Mouse (Mus musculus) hindbrain, embryonic 15.5 days (tissue): ENCODE results near the gene Slc5a6. TPM values are rescaled to one million over a fixed set of nuclear protein-coding genes. Genes with fewer than 3 reads are reported as not detected.

Experiments used
- ATAC-seq: fragments of 200-750 bp; cut with Nextera tagmentation; 2 replicates; pipeline ENCODE4 v1.8.0; 2017; ENCODE audit warnings: low read depth, moderate number of reproducible peaks, moderate TSS enrichment; ENCODE audit not compliant: low FRiP score
- H3K27ac ChIP-seq: fragments of 300-500 bp; sonication (generic); replicated peaks from 2 replicates; pipeline ENCODE4 v1.5.1; 2015; ENCODE audit warnings: mild to moderate bottlenecking, inconsistent platforms
- H3K27me3 ChIP-seq: fragments of 300-500 bp; sonication (generic); 2 replicates; pipeline ENCODE4 v1.6.1; 2015; ENCODE audit warnings: control low read depth, inconsistent platforms
- H3K36me3 ChIP-seq: fragments of 300-500 bp; sonication (generic); 2 replicates; pipeline ENCODE4 v1.6.1; 2015; ENCODE audit warnings: control low read depth, inconsistent platforms
- H3K4me1 ChIP-seq: fragments of 300-500 bp; sonication (generic); replicated peaks from 2 replicates; pipeline ENCODE4 v1.6.1; 2015; ENCODE audit warnings: control low read depth, inconsistent platforms
- H3K4me2 ChIP-seq: fragments of 300-500 bp; sonication (generic); 2 replicates; pipeline ENCODE4 v1.6.1; 2015; ENCODE audit warnings: moderate library complexity, mild to moderate bottlenecking, inconsistent platforms
- H3K4me3 ChIP-seq: fragments of 300-500 bp; sonication (generic); 2 replicates; pipeline ENCODE4 v1.5.1; 2015; ENCODE audit warnings: mild to moderate bottlenecking, inconsistent platforms
- H3K9ac ChIP-seq: fragments of 300-500 bp; sonication (generic); 2 replicates; pipeline ENCODE4 v1.6.1; 2015; ENCODE audit warnings: inconsistent platforms
- H3K9me3 ChIP-seq: fragments of 300-500 bp; sonication (generic); 2 replicates; pipeline ENCODE4 v1.6.1; 2016; ENCODE audit warnings: control low read depth, inconsistent platforms
- WGBS: fragments of 180-500 bp; shearing (Covaris S2); methylation state at CpG from one replicate; pipeline ENCODE4 v1.1.7; 2015; 5-methylcytosine and 5-hydroxymethylcytosine counted together
- polyA plus RNA-seq: library from polyadenylated mRNA; unstranded; fragments of >200 nt; fragmentation: Nextera tagmentation; extraction: Ambion mirVana; gene quantifications from 2 replicates; pipeline ENCODE4 v1.2.1, GENCODE M21; 2015

The Slc5a6 gene
- 26.1 and 26.3 TPM in 2 replicates for polyA plus RNA-seq

DNA sequence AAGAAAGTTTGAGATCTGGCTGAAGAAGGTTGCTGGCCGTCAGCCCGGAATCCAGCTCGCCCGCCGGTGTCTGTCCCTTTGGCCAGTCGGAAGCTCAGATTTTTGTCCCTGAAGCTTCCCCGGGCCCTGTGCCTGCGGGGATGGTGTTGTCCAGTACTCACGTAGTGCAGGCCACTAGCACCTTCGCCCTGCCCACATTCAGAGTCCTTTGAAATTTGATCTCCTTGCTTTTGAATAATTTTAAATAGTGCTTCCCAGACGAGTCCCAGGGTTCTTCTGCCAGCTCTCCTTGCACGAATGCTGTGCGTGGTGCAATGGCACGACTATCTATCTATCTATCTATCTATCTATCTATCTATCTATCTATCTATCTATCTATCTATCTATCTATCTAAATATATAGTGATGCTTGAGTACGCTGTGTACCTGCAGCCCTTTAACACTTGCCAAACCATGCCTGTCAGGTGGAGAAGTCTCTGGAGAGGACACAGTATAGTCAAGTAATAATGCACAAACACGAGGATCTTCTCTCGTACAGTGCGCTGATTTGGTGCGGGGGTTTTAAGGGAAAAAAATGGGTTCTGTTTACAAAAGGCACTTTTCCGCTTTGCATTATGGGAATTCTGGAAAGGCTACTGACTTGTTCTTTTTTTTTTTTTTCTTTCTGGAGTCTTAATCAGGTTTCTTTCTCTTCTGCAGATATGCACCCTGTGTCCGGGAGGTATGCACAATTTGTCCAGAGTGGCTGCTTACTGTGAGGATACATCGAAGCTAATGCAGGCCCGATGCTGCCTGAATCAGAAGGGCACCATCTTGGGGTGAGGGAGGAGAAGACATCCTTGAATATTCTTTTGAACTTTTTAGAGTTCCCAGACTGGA is at the start of gene Slc5a6:
Gene Slc5a6 (minus strand): TSS at position 162 of the 879 bp plus-strand sequence.
- H3K9me3 ChIP-seq = no peaks in the 10 kb centered on the region
- H3K36me3 ChIP-seq = no peaks in the 10 kb centered on the region; the same call in 1 of the 2 replicates
- H3K27me3 ChIP-seq = no peaks in the 10 kb centered on the region
- ATAC-seq = peak; percentile 43
- peak within 1 kb of the TSS; percentile 94 for H3K9ac ChIP-seq
- WGBS = under 1% methylated on average over 23 of the region's 23 CpGs
- peak within 1 kb of the TSS; percentile 98 for H3K27ac ChIP-seq
- H3K4me1 ChIP-seq = peaks cover 20% of the 10 kb centered on the region
- H3K4me2 ChIP-seq = peak within 1 kb of the TSS; percentile 78
- peak within 1 kb of the TSS; percentile 91 for H3K4me3 ChIP-seq

DNA sequence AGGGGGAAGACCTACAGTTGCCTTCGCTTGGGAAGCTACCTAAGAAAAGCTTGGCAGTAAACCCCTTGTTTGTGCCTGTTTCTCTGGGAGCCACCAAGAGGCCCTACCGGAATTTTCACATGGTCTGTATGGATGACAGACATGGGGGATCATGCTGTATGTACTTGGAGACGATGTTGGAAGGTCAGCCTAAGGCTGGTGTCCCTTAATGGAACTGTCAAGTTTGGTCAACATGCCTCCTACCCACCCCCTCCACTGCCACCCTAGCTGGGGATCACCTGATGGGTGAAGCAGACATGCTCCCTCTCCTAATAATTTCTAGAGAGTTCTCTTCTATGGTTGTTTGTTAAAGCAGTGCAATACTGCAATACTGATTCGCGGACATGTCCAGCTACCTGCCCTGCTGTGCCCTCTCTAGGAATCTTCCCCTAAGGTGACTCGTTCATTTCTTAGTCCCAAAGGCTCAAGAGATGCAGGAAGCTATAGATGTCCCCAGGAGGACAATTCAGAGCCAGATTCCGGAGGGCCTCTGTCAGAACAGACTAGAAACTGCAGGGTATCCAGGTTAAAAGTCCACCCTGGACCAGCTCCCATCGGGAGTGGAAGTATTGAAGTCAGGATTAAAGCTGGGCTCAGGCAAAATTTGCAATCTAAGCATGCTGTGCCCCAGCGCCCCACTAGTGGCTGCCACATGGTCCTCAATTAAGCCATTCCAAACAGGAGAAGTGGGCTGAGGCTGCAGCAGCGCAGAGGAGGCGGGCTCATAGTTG is 47.2 kb upstream of the Slc5a6 start:
- Histone ChIP-seq H3K9ac (no peak overlapping the region), H3K9me3 (no peaks in the 10 kb centered on the region), H3K36me3 (no peaks in the 10 kb centered on the region), H3K4me2 (peak overlapping the region; percentile 57), H3K27me3 (peaks cover 59% of the 10 kb centered on the region), H3K4me3 (peak overlapping the region; percentile 49), H3K27ac (no peak overlapping the region), H3K4me1 (peaks cover 42% of the 10 kb centered on the region)
- ATAC-seq = no peak
- 27% methylated on average over 11 of the region's 11 CpGs for WGBS

DNA sequence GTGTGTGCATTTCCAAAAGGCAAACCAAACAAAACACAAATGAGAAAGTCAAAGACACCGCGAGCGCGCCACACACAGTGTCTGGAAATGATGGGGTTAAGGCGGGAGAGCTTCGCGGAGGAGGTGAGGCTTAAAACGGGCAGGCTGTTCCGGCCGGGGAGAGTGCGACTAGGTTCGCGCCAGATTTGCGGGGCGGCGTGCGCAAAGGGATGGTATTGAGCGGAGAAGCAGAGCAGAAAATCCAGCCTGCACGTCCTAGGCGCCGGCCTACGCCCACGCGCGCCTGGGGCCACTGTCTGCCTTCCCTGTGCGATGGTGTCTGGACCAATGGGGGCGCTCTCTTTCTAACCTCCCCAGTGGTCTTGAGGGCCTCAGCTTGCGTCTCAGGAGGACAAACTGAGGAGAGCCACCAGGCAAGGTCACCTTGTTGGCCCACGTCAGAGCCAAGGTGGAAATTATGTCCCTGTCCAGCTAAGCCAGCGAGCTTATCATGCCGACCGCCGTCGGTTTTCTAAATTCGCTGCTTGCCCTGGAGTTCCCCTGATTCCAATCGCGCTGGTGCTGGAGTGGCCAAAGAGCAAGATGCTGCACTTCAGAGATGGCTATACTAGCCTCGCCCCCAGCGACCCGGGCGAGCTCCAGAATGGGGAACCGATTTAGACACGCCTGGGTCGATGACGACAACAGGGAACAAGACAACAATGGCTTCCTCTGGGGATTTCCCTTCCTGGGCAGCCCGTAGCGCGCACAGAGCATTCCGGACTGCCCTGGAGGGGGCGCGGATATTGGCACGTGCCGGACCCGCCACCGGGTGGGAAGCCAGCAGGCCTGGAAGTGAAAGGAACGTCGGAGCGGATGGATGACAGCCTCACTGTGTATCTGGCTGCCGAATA is 46.3 kb upstream of the Slc5a6 start:
- peaks cover 67% of the 10 kb centered on the region for H3K27me3 ChIP-seq
- under 1% methylated on average over 59 of the region's 59 CpGs for WGBS
- no peak for ATAC-seq
- H3K9me3 ChIP-seq = no peaks in the 10 kb centered on the region
- H3K4me2 ChIP-seq = peak overlapping the region; percentile 57
- no peak overlapping the region for H3K27ac ChIP-seq
- H3K9ac ChIP-seq = no peak overlapping the region
- H3K4me1 ChIP-seq = peaks cover 42% of the 10 kb centered on the region
- H3K4me3 ChIP-seq = peak overlapping the region; percentile 49
- no peaks in the 10 kb centered on the region for H3K36me3 ChIP-seq

DNA sequence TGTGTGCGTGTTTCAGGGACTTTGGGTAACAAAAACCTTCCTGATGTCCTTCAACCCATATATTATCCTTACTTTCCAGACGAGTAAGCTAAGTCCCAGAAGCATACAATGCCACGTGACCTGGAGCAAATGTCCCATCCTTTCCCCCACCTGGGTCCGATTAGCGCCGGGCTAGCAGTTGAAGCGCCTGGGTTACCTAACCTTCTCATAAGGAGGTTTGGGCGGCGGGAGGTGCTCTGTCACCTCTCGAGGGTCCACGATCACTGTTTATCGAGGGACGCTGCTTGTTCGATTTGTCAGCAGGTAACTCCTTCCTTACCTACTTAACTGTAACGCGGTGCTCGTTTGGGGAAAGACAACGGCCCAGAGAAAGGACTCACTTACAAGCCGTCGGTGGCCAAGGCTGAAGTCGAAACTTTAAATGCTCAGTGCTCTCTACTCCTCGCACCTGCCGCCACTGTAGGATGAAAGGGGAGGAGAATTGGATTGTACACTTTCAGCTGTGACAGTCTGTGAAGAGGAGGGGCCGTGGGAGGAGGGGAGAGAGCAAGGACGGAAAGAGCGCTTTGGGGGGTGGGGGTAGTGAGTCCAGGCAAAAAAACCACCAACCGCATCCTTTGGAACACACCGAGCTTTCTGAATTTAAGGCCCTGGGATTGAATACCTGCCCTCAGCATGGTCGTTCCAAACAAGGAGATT is 45.5 kb upstream of the Slc5a6 start:
- Histone ChIP-seq H3K9ac (no peak overlapping the region), H3K4me2 (peak overlapping the region; percentile 57), H3K27me3 (peaks cover 69% of the 10 kb centered on the region), H3K36me3 (no peaks in the 10 kb centered on the region), H3K27ac (no peak overlapping the region), H3K4me3 (peak overlapping the region; percentile 49), H3K9me3 (no peaks in the 10 kb centered on the region), H3K4me1 (peaks cover 42% of the 10 kb centered on the region)
- no peak for ATAC-seq
- WGBS = 2% methylated on average over 29 of the region's 29 CpGs

DNA sequence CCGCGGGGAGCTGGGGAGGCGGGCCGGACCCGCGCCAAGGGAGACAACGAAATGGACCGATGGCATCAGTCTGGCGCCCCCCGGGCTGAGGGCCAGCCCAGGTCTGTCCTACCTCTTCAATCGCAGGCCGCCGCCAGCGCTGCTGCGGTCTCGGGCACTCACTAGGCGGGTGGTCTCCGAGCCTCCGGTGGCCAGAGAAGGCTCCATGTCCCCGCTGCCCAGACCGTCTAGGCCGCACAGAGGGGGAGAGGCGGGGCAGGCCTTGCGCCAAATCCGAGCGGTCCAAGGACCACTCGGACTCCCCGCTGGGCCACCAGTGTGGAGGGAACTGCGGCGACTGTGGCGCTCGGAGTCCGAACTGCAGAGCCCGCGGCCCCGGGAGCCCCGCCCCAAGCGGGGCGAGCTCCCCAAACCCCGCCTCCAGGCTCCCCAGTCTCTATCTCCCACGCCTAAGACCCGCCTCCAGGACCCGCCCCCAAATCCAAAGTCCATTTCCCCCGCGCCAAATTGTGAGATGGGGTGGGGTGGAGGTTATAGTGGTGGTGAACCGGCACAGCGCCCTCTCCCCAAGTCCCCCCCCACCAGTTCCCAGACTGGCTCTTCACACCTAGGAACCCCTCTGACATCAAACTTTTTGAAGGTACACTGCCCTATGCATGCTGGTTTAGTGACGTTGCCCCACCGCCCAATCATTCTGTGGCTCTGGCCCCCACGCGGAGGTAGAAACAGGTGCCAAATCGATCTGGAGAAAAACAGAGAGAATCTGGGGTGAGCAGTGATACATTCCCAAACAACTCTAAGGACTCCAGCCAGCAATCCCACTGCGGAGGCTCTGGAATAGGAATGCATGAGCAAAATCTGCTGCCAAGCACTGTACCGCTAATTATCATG is 44.7 kb upstream of the Slc5a6 start:
- H3K27me3 ChIP-seq = peaks cover 66% of the 10 kb centered on the region
- H3K27ac ChIP-seq = 0 out of 2 replicates have a peak overlapping the region, but pooled peaks have one; percentile 58
- WGBS = under 1% methylated on average over 47 of the region's 54 CpGs

DNA sequence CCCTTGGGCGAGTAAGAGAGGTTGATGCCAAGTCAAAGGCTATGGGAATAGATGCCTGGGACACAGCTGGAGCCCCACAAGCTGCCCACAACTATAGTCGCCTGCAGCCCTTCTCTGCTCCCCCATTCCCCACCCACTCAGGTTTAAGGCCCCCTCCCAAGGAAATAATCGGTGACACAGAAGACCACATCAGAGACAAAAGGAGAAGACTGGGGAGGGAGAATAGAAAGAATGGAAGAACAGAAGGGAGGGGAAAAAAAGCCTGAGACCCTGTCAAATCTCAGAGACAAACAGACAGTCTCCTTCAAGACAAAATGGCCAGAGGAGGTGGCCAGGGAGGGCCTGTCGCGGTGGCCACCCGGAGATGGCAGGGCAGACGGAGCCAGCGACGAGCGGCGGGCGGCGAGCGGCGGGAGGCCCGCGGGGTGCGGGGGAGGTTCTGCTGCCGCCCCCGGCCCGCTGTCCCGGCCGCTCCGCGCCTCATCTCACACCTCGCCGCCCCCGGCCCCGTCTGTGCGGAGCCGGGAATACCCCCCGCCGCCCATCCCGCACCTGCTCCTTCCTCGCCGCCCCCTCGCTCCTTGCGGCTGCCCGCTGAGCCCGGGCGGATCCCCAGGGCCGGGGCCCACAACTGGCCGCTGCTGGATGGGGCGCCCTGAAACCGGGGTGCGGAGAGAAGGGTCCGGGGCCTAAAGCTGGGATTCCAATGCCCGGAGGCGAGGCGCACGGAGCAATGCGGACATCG is 43.7 kb upstream of the Slc5a6 start:
- H3K4me2 ChIP-seq = peak overlapping the region; percentile 57
- H3K4me1 ChIP-seq = peaks cover 42% of the 10 kb centered on the region
- 2% methylated on average over 46 of the region's 53 CpGs for WGBS
- peak overlapping the region; percentile 53 for H3K9ac ChIP-seq
- H3K9me3 ChIP-seq = no peaks in the 10 kb centered on the region
- H3K27me3 ChIP-seq = peaks cover 60% of the 10 kb centered on the region
- ATAC-seq = 0 out of 2 replicates have a peak, but pooled peaks have one; percentile 17
- peak overlapping the region; percentile 49 for H3K4me3 ChIP-seq
- H3K36me3 ChIP-seq = no peaks in the 10 kb centered on the region
- peak overlapping the region; percentile 58 for H3K27ac ChIP-seq

More for the DNA sequence above, 44.7 kb upstream of the Slc5a6 start:
- Histone ChIP-seq H3K4me2 (peak overlapping the region; percentile 57), H3K9me3 (no peaks in the 10 kb centered on the region), H3K4me3 (peak overlapping the region; percentile 49), H3K4me1 (peaks cover 42% of the 10 kb centered on the region), H3K36me3 (no peaks in the 10 kb centered on the region), H3K9ac (peak overlapping the region; percentile 53)
- peak; percentile 54 for ATAC-seq

DNA sequence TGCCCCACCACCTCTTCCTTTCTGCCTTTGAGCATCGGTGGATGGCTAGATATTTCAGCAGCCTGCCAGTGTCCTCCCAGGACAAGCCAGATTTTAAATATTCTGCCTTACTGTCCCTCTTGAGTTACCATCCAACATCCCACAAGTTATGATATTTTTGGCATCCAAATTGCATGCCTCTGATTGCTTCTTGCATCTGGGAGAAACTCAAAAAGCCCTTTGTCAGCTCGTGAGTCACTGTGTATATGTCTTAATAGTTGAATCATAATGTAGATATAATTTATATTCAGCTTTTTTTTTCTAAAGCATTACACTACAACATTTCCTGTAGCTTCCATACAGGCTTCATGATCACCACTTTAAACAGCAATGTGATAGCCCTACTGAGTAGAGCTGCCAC is 38.4 kb upstream of the Slc5a6 start:
- 74% methylated on average over 2 of the region's 2 CpGs for WGBS
- H3K9ac ChIP-seq = no peak overlapping the region
- H3K27ac ChIP-seq = no peak overlapping the region
- peaks cover 22% of the 10 kb centered on the region for H3K27me3 ChIP-seq
- H3K4me1 ChIP-seq = peaks cover 17% of the 10 kb centered on the region
- no peak overlapping the region for H3K4me3 ChIP-seq
- H3K36me3 ChIP-seq = no peaks in the 10 kb centered on the region
- H3K9me3 ChIP-seq = no peaks in the 10 kb centered on the region
- ATAC-seq = no peak
- no peak overlapping the region for H3K4me2 ChIP-seq

DNA sequence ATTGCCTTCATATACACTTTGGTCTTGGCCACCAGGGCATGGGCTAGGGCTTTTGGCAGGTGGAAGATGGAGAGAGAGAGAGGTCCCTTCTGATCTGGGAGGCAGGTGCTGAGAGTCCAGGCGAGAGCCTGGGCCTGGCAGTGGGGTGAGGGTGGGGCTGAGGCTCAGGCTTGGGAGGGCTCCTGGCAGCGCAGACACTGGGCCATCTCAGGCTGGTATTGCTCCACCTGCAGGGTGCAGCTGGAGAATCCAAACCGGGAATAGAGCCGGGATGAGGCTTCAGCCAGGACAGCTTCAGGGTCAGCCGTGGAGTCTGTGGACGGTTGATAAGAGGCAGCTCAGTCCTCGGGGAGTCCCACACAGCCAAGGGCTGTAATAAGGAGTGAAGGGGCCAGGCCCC is 37.9 kb upstream of the Slc5a6 start:
- Histone ChIP-seq H3K9me3 (no peaks in the 10 kb centered on the region), H3K27me3 (peaks cover 18% of the 10 kb centered on the region), H3K4me1 (peaks cover 17% of the 10 kb centered on the region), H3K27ac (no peak overlapping the region), H3K4me3 (no peak overlapping the region), H3K36me3 (no peaks in the 10 kb centered on the region), H3K4me2 (no peak overlapping the region), H3K9ac (no peak overlapping the region)
- no peak for ATAC-seq
- WGBS = 28% methylated on average over 7 of the region's 7 CpGs

DNA sequence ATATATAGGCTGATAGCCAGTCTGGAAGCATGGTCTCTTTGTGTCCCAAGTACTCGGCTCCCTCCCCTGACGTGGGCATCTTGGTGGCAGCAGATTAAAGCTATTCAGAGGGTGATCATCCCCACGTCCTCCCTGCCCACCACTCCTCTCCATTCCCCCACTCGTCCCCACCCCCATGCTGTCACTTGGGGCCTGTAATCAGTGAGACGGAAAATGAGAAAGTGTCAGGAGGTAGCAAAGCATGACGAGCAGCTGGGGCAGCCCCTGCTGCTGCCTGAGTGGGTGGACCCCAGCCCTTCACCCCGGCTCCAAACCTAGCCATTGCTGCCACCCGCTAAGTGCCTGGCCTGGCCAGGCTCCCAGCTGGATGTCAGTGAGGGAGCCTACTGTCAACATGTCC is 35.2 kb upstream of the Slc5a6 start:
- Histone ChIP-seq H3K9me3 (no peaks in the 10 kb centered on the region), H3K9ac (no peak overlapping the region), H3K27ac (no peak overlapping the region; the same call in 1 of the 2 replicates), H3K4me2 (no peak overlapping the region), H3K4me1 (peaks cover 13% of the 10 kb centered on the region; the same call in 1 of the 2 replicates), H3K36me3 (peaks cover 1% of the 10 kb centered on the region; the same call in 1 of the 2 replicates), H3K4me3 (no peak overlapping the region), H3K27me3 (no peaks in the 10 kb centered on the region)
- WGBS = 3% methylated on average over 8 of the region's 8 CpGs
- ATAC-seq = peak; percentile 59; the same call in 1 of the 2 replicates
